Mouse (Mus musculus): Measurements from ENCODE around the gene Il19. TPM values are rescaled to one million over a fixed set of nuclear protein-coding genes. Genes with fewer than 3 reads are reported as not detected.

The Il19 gene
- polyA plus RNA-seq (2015; fragmentation: Nextera tagmentation; extraction: Ambion mirVana): not detected in 2 replicates

DNA sequence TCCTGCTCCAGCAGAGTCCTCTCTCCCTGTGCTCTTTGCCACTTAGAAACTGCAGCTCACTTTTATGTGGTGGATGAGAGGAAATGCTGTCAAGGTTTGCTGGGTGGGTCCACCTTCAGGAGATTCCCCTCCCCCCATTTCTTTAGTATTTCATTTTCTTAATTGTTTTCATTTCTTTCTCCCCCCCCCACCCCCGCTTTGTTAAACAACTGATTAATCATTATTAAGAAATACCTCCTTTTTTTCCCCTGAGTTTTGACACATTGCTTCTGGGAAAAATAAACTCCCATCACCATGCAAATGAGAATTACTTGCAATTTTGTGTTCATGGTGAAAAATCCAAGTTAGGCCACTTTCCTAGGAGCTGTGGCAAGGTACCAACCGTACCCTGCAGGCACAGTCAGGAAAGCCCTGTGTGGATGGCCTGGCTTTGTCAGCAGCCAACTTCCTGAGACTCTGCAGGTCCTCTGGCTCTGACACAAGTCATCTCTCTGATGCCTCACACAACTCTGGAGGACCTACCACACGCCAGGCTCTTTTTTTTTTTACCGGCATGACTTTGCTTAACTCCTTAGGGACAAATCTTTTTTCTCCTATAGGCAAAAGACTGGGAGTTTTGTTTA is at the start of gene Il19:
Gene Il19, minus strand, starts transcription at position 51 of the 623 bp plus-strand sequence.
- Histone ChIP-seq H3K4me2 (no peak within 1 kb of the TSS), H3K4me1 (no peaks in the 10 kb centered on the region), H3K9me3 (no peaks in the 10 kb centered on the region), H3K36me3 (replicated peaks) (no peaks in the 10 kb centered on the region), H3K9ac (no peak within 1 kb of the TSS), H3K27ac (no peak within 1 kb of the TSS), H3K27me3 (replicated peaks) (no peaks in the 10 kb centered on the region), H3K4me3 (no peak within 1 kb of the TSS)
- WGBS: 73% methylated on average over 4 of the region's 4 CpGs
- ATAC-seq (replicated peaks): no peak

GRCm38 (mm10) chr1:130989331-130989730 is 49.4 kb upstream of the Il19 start:
- Histone ChIP-seq H3K27ac (no peak overlapping the region), H3K27me3 (replicated peaks) (no peaks in the 10 kb centered on the region), H3K4me1 (no peaks in the 10 kb centered on the region), H3K36me3 (replicated peaks) (no peaks in the 10 kb centered on the region), H3K9me3 (no peaks in the 10 kb centered on the region), H3K4me2 (no peak overlapping the region), H3K4me3 (no peak overlapping the region), H3K9ac (no peak overlapping the region)
- no peak for ATAC-seq (replicated peaks)
- 93% methylated on average over 3 of the region's 3 CpGs for WGBS

DNA sequence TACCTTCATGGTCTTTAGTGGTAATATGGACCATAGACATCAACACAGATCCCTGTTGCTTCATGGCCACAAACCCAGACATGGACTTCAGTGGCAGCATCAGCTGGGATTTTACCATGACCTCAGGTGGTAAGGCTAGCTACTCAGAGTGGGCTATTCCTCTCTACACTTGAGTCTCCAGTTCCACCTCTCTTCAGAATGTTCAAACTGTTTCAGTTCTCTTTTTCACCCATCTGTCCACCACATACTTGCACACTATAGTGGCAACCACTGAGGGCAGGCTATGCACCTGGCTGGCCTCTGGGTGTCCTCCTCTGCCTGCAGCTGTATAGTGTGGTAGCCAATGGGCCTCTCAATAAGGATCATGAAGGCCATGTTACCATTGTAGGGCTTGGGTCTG is 47.5 kb upstream of the Il19 start:
- Histone ChIP-seq H3K4me2 (no peak overlapping the region), H3K27me3 (replicated peaks) (no peaks in the 10 kb centered on the region), H3K4me3 (no peak overlapping the region), H3K36me3 (replicated peaks) (no peaks in the 10 kb centered on the region), H3K27ac (no peak overlapping the region), H3K9ac (no peak overlapping the region), H3K4me1 (no peaks in the 10 kb centered on the region), H3K9me3 (no peaks in the 10 kb centered on the region)
- ATAC-seq (replicated peaks): no peak

GRCm38 (mm10) chr1:130987001-130987400 is 47.1 kb upstream of the Il19 start:
- 90% methylated on average over 5 of the region's 5 CpGs for WGBS
- no peak overlapping the region for H3K9ac ChIP-seq
- no peaks in the 10 kb centered on the region for H3K9me3 ChIP-seq
- H3K4me2 ChIP-seq: no peak overlapping the region
- H3K4me3 ChIP-seq: no peak overlapping the region
- H3K27ac ChIP-seq: no peak overlapping the region
- no peaks in the 10 kb centered on the region for H3K4me1 ChIP-seq
- no peaks in the 10 kb centered on the region for H3K27me3 ChIP-seq (replicated peaks)
- H3K36me3 ChIP-seq (replicated peaks): no peaks in the 10 kb centered on the region
- ATAC-seq (replicated peaks): no peak

DNA sequence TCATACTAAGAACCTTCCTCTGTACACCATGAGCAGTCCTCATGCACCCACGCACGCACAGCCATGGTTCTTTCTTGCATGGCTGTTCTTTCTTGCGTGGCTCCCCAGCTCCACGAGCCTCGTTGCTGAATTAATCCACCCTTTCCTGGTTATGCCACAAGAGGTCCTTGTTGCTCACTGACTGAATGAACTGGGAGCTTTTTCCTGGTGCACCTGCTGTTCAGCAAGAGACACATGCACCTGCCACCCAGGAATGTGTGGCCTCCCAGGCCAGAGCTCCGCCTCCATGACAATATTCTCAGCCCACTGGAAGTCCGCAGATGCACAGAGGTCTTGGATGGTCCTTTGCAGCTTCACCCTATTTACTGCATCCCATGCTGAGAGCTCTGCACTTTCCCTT is 44.5 kb upstream of the Il19 start:
- H3K4me2 ChIP-seq: no peak overlapping the region
- H3K9me3 ChIP-seq: no peaks in the 10 kb centered on the region
- no peaks in the 10 kb centered on the region for H3K27me3 ChIP-seq (replicated peaks)
- no peaks in the 10 kb centered on the region for H3K4me1 ChIP-seq
- no peak overlapping the region for H3K4me3 ChIP-seq
- no peak for ATAC-seq (replicated peaks)
- no peaks in the 10 kb centered on the region for H3K36me3 ChIP-seq (replicated peaks)
- 71% methylated on average over 7 of the region's 7 CpGs for WGBS
- no peak overlapping the region for H3K27ac ChIP-seq
- no peak overlapping the region for H3K9ac ChIP-seq

GRCm38 (mm10) chr1:130979455-130979854 is 39.5 kb upstream of the Il19 start:
- H3K9ac ChIP-seq: no peak overlapping the region
- no peaks in the 10 kb centered on the region for H3K27me3 ChIP-seq (replicated peaks)
- H3K4me3 ChIP-seq: no peak overlapping the region
- H3K4me2 ChIP-seq: no peak overlapping the region
- H3K36me3 ChIP-seq (replicated peaks): no peaks in the 10 kb centered on the region
- no peak overlapping the region for H3K27ac ChIP-seq
- no peaks in the 10 kb centered on the region for H3K9me3 ChIP-seq
- WGBS: 52% methylated on average over 1 of the region's 1 CpGs
- no peak for ATAC-seq (replicated peaks)
- H3K4me1 ChIP-seq: no peaks in the 10 kb centered on the region

GRCm38 (mm10) chr1:130963891-130964290 is 24.0 kb upstream of the Il19 start:
- Histone ChIP-seq H3K27me3 (replicated peaks) (no peaks in the 10 kb centered on the region), H3K9ac (no peak overlapping the region), H3K36me3 (replicated peaks) (no peaks in the 10 kb centered on the region), H3K9me3 (no peaks in the 10 kb centered on the region), H3K4me3 (no peak overlapping the region), H3K27ac (no peak overlapping the region), H3K4me1 (no peaks in the 10 kb centered on the region), H3K4me2 (no peak overlapping the region)
- WGBS: 86% methylated on average over 6 of the region's 6 CpGs
- ATAC-seq (replicated peaks): no peak

DNA sequence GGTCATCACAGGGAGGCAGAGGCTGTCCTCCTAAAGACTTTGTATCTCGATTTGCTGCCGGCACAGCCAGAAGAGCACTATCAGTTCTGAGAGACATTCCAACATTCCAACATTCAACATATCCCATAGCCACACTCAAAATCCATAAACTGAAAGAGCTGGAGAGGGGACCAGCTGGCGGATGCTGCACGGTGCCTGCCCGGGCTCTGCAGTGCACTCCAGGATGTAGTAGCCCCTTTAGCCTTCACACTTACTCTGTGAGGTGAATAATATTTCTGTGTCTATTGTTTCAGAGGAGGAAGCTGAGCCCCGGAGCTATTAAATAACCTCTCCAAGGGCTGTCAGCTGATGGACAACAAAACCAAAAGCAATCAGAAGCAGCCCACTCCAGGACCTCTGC is 7.0 kb upstream of the Il19 start:
- Histone ChIP-seq H3K36me3 (replicated peaks) (no peaks in the 10 kb centered on the region), H3K4me3 (no peak overlapping the region), H3K27ac (no peak overlapping the region), H3K4me2 (no peak overlapping the region), H3K27me3 (replicated peaks) (no peaks in the 10 kb centered on the region), H3K4me1 (no peaks in the 10 kb centered on the region), H3K9ac (no peak overlapping the region), H3K9me3 (no peaks in the 10 kb centered on the region)
- no peak for ATAC-seq (replicated peaks)
- 78% methylated on average over 6 of the region's 6 CpGs for WGBS

- no peaks in the 10 kb centered on the region for H3K9me3 ChIP-seq
- 65% methylated on average over 3 of the region's 3 CpGs for WGBS
Measured at GRCm38 (mm10) chr1:130941801-130942200, 1.9 kb upstream of the Il19 start.

DNA sequence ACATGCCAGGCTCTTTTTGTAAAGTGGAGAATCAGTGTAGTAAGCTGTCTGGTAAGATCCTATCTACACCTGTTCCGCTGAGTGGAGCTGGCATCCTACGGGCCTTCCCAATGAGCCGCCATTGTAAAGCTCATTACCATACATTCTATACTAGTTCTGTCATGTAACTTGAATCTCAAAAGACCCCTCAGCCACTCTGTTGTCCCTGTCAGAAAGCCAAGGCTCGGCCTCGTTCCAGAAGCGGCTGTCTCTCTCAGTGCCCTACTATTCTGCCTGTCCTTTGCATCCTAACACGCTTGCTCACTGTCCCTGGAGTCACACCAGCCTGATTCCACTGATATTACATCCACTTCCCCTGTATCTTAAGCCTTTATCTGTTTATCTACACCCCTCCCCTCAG is 1.7 kb downstream of the Il19 start:
- Histone ChIP-seq H3K4me3 (no peak overlapping the region), H3K4me1 (no peaks in the 10 kb centered on the region), H3K36me3 (replicated peaks) (no peaks in the 10 kb centered on the region), H3K9ac (no peak overlapping the region), H3K9me3 (no peaks in the 10 kb centered on the region), H3K4me2 (no peak overlapping the region), H3K27ac (no peak overlapping the region), H3K27me3 (replicated peaks) (no peaks in the 10 kb centered on the region)
- no peak for ATAC-seq (replicated peaks)
- whole genome bisulfite sequencing: 47% methylated on average over 7 of the region's 7 CpGs

More at GRCm38 (mm10) chr1:130941801-130942200, 1.9 kb upstream of the Il19 start:
- no peak overlapping the region for H3K9ac ChIP-seq
- no peak overlapping the region for H3K4me3 ChIP-seq
- H3K27me3 ChIP-seq (replicated peaks): no peaks in the 10 kb centered on the region
- H3K4me1 ChIP-seq: no peaks in the 10 kb centered on the region
- ATAC-seq (replicated peaks): no peak
- H3K36me3 ChIP-seq (replicated peaks): no peaks in the 10 kb centered on the region
- H3K4me2 ChIP-seq: no peak overlapping the region
- no peak overlapping the region for H3K27ac ChIP-seq

- no peak overlapping the region for H3K4me3 ChIP-seq
- H3K9me3 ChIP-seq: no peaks in the 10 kb centered on the region
- H3K9ac ChIP-seq: no peak overlapping the region
- H3K4me2 ChIP-seq: no peak overlapping the region
- no peaks in the 10 kb centered on the region for H3K36me3 ChIP-seq (replicated peaks)
- H3K4me1 ChIP-seq: no peaks in the 10 kb centered on the region
- no peaks in the 10 kb centered on the region for H3K27me3 ChIP-seq (replicated peaks)
- 98% methylated on average over 4 of the region's 4 CpGs for WGBS
- no peak overlapping the region for H3K27ac ChIP-seq
- no peak for ATAC-seq (replicated peaks)
Measured at GRCm38 (mm10) chr1:130937170-130937569, 2.7 kb downstream of the Il19 start.

GRCm38 (mm10) chr1:130936351-130936750 is 3.6 kb downstream of the Il19 start:
- 58% methylated on average over 6 of the region's 6 CpGs for WGBS
- Histone ChIP-seq H3K9ac (no peak overlapping the region), H3K9me3 (no peaks in the 10 kb centered on the region), H3K27me3 (replicated peaks) (no peaks in the 10 kb centered on the region), H3K4me1 (no peaks in the 10 kb centered on the region), H3K4me3 (no peak overlapping the region), H3K36me3 (replicated peaks) (no peaks in the 10 kb centered on the region), H3K27ac (no peak overlapping the region), H3K4me2 (no peak overlapping the region)
- ATAC-seq (replicated peaks): no peak

- no peak for ATAC-seq (replicated peaks)
- no peaks in the 10 kb centered on the region for H3K27me3 ChIP-seq (replicated peaks)
- H3K4me3 ChIP-seq: no peak overlapping the region
- H3K36me3 ChIP-seq (replicated peaks): no peaks in the 10 kb centered on the region
- no peaks in the 10 kb centered on the region for H3K9me3 ChIP-seq
- no peak overlapping the region for H3K9ac ChIP-seq
- H3K4me1 ChIP-seq: no peaks in the 10 kb centered on the region
- H3K27ac ChIP-seq: no peak overlapping the region
- H3K4me2 ChIP-seq: no peak overlapping the region
Measured at GRCm38 (mm10) chr1:130926484-130926883, 13.4 kb downstream of the Il19 start.

Measured in midbrain, embryonic 15.5 days (tissue).